Mouse (Mus musculus) macrophage (primary cell): ENCODE results near the gene 1700001P01Rik. TPM values are rescaled to one million over a fixed set of nuclear protein-coding genes. Genes with fewer than 3 reads are reported as not detected.
A peak's percentile ranks its signal among the peaks of the same experiment; 100 is the strongest.

Experiments
- H3K27ac ChIP-seq: fragments of 350-480 bp; formaldehyde crosslinking; 2 replicates; pipeline ENCODE4 v1.9.0; 2021
- H3K36me3 ChIP-seq: fragments of 350-480 bp; formaldehyde crosslinking; 2 replicates; pipeline ENCODE4 v1.9.0; 2021; ENCODE audit errors: inconsistent target
- H3K4me3 ChIP-seq: fragments of 350-480 bp; formaldehyde crosslinking; 2 replicates; pipeline ENCODE4 v1.9.0; 2021; ENCODE audit errors: inconsistent target
- H3K79me2 ChIP-seq: fragments of 350-480 bp; formaldehyde crosslinking; 2 replicates; pipeline ENCODE4 v1.9.0; 2021; ENCODE audit errors: inconsistent target
- WGBS: methylation state at CpG from one replicate; pipeline ENCODE4 v1.1.7; 2026; ENCODE audit warnings: inconsistent platforms; ENCODE audit not compliant: missing documents; 5-methylcytosine and 5-hydroxymethylcytosine counted together
- polyA plus RNA-seq: library from polyadenylated mRNA; stranded (reverse); fragments of 250-400 nt; gene quantifications from 3 replicates; pipeline ENCODE4 v1.2.4, GENCODE M21; 2018; ENCODE audit warnings: inconsistent platforms

The 1700001P01Rik gene
- polyA plus RNA-seq, 1 experiment from 2014 or later: not detected

DNA sequence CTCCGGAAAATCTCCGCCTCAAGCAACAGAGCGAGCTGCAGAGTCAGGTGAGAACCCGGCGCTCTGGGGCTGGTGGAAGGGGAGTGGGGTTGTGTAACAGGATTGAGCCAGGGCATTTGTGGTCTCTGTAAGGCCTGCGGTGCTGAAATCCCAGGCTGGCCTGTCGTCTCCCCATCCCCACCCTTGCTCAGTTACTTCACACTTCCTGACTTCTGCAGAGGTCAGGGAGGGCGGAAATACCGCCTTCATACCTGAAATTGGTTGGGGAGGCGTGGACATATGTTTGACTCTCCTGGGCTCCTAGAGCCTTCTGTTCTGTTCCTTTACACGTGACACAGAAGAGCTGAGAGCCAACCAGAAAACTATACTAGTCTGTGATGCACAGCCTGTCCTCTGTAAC is 40.0 kb upstream of the 1700001P01Rik start:
- WGBS: 45% methylated on average over 11 of the region's 11 CpGs
- H3K36me3 ChIP-seq: peaks cover 55% of the 10 kb centered on the region; the same call in 1 of the 2 replicates
- peaks cover 100% of the 10 kb centered on the region for H3K79me2 ChIP-seq
- H3K27ac ChIP-seq: no peak overlapping the region
- H3K4me3 ChIP-seq: no peak overlapping the region

DNA sequence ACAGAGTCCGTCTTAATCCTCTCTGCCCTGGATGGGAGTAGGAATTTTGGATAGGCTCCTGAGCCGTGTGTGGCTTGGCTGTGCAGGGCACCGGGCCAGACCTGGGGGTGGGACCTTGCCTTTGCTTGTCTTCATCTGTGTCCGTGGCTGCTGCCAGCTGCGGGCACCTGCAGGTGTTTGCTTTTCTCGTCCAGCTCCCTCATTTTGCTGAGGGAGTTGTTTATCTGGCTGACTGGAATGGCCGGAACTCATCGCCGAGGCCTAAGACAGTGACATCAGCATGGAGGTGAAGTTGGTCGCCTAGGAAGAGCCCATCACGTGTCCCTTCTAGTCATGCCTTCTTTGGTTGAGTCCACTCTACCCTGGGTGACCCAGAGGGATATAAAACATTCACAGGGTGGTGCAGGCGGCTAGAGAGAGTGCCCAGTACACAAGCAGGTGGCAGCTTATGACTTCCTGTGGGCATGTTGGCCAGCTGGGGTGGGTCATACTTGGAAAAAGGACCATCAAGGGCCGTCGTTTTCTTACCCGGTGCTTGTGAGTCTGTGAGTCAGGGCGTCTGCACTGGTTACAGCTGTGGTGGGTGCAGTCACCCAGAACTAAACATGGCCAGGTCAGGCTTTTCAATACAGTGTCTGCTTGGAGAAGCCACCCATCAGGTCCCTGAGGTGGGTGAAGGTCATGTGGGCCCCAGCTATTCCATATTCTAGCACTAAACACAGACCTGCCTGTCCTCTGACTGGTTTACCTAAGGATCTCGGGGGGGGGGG is 38.2 kb upstream of the 1700001P01Rik start:
- 93% methylated on average over 17 of the region's 17 CpGs for WGBS
- Histone ChIP-seq H3K27ac (no peak overlapping the region), H3K36me3 (peaks cover 60% of the 10 kb centered on the region; the same call in 1 of the 2 replicates), H3K79me2 (peaks cover 100% of the 10 kb centered on the region), H3K4me3 (no peak overlapping the region)

DNA sequence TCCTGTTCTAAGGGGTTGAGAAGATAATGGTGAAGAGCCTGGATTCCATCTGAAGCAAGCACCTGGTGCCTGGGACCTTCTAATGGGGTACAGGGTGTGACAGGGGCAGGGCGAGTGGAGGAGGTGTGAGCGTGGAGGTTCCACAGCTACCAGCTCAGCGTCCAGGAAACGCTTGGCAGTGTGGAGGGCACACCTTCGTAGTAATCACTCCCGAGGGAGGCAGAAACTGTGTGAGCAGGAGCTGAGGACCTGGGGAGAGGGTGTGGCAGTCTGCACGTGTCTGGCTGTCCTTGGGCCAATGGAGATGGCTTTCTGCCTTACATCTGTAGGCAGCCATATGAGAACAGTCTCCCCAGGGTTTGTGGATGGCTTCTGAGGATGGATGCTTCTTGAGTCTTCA is 37.4 kb upstream of the 1700001P01Rik start:
- peaks cover 68% of the 10 kb centered on the region; the same call in 1 of the 2 replicates for H3K36me3 ChIP-seq

DNA sequence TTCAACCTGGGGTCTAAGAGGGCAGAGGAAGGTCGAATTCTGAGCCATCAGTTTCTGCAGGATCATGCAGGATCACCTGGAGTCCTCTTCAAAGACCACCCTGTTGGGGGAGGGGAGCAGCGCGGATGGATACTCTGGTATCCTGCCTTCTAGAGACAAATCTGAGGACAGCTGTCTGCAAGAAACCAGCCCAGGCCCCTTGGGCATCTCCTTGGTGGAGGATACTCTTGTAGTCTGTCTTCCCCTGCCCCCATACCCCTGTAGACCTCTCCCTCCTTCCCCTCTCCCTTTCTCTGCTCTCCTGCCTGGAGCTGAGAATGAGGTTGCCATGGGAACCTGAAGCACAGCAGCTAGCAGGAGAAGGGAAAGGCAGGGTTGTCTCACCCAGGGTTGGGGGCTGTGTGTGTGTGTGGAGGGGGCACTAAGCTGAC is 36.8 kb upstream of the 1700001P01Rik start:
- Histone ChIP-seq H3K36me3 (peaks cover 70% of the 10 kb centered on the region; the same call in 1 of the 2 replicates), H3K79me2 (peaks cover 100% of the 10 kb centered on the region), H3K27ac (no peak overlapping the region), H3K4me3 (no peak overlapping the region)
- WGBS: 93% methylated on average over 3 of the region's 3 CpGs

More for the DNA sequence above, 37.4 kb upstream of the 1700001P01Rik start:
- H3K79me2 ChIP-seq: peaks cover 100% of the 10 kb centered on the region
- WGBS: 90% methylated on average over 7 of the region's 7 CpGs
- H3K4me3 ChIP-seq: no peak overlapping the region
- H3K27ac ChIP-seq: no peak overlapping the region

DNA sequence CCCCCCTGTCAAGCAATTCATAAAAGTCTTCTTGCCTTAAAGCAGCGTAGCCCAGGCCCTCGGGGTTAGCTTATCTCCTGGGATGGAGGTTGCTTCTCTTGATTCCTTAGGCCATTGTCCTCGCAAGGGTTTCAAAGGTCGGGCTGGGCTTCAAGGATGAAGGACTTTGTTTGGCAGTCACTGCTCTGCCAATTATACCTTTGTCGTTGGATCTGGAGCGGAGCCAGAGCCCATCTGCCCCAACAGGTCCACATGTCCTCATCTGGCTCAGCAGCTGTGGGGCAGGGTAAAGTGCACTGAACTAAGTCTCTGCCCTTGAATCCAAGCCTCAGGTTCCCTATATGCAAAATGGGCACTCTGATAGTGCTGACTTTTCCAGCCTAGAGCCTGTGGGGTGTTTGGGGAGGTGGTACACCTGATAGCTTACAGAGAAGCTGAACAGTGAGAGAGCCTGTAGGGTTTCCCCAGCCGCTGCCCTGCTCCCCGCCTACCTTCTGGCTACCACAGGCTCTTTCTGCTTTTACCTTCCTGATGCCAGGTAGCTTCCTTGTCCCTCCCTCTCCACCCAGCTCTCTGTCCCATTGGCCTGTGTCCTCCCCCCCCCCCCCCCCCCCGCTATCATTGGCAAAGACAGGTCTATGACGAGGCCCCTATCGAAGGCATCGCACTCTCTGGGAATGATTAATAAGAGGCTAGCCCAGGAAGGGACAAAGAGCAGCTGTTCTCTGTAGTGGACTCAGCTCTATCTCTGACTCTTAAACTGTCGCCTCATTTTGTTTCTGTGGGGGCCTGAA is 36.0 kb upstream of the 1700001P01Rik start:
- WGBS: 89% methylated on average over 8 of the region's 13 CpGs
- Histone ChIP-seq H3K36me3 (peaks cover 74% of the 10 kb centered on the region; the same call in 1 of the 2 replicates), H3K27ac (no peak overlapping the region), H3K79me2 (peaks cover 100% of the 10 kb centered on the region), H3K4me3 (no peak overlapping the region)

DNA sequence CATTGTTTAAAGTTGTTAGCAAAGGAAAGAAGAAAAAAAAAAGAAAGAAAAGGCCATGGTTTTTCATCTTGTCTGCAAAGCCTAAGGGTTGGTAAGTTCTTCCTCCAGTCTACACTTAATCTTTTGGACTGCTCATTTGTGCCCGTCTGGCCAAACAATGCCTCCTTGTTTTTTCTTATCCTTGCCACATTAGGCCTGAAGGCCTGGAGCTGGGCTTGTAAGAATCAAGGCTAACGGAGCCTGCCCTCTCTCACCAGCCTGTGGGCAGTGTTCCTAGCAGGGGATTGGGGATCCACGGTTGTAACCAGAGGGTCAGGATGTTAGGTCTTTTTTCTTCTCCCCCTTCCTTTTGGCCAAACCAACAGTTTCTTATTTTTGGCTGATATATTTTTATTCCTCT is 35.3 kb upstream of the 1700001P01Rik start:
- no peak overlapping the region for H3K4me3 ChIP-seq
- peaks cover 76% of the 10 kb centered on the region; the same call in 1 of the 2 replicates for H3K36me3 ChIP-seq
- no peak overlapping the region for H3K27ac ChIP-seq
- WGBS: 93% methylated on average over 2 of the region's 3 CpGs
- peaks cover 100% of the 10 kb centered on the region for H3K79me2 ChIP-seq

DNA sequence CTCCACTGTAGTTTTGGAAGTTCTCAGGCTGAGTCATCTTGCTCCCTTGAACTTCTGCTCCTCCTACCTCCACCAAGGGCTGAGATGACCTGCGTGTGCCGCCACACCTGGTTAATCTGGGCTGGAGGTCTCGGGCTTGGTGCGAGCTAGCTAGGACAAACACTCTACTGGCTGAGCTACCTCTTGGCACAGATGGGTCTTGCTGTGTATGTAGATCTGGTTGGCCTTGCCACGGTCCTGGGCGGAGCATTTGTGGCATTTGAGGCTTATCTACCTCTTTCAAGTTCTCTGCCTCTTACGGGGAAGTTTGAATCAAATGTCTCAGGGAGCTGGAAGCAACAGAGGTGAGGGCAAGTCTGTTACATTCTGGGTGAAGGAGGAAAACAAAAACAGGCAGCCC is 34.6 kb upstream of the 1700001P01Rik start:
- H3K4me3 ChIP-seq: no peak overlapping the region
- H3K36me3 ChIP-seq: peaks cover 72% of the 10 kb centered on the region; the same call in 1 of the 2 replicates
- WGBS: 75% methylated on average over 7 of the region's 7 CpGs
- H3K27ac ChIP-seq: no peak overlapping the region
- H3K79me2 ChIP-seq: peaks cover 100% of the 10 kb centered on the region

DNA sequence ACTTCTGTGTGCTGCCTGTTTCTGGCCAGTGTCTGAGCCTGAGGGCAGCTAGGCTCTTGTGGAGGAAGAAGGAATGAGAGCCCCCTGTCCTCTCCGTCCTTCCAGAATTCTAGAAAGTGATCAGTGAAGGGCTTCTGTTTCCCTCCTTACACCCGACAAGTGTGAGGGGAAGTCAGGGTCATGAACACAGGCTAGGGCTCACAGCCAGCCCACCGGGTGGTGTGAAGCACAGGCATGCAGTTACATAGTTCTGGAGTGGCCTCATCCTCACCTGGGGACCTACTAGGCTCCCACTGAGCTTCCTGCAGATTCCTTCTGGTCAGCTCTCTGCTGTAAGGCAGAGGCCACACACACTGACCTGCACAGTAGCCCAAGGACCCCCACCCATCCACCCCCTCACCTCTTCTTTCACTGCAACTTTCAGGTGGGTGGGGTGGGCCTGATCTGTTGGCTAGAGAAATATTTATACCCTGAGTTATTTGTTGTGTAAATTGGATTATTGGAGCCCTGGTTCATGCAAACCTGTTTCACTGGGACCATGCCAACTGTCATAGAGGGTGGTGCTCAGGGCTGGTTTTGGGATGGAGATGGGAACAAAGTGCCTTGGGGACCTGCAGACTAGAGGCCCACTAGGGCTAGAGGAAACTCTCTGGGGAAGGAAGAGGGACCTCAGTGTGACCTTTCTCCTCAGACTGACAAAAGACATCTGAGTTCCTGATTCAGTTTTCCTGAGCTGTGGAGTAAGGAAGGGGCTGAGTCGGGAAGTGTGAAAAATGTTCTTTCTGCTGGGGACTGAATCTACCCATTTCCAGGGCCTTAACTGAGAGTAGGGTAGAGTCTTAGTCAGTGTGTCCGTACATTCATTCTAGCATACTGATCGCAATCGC is 33.8 kb upstream of the 1700001P01Rik start:
- H3K36me3 ChIP-seq: peaks cover 63% of the 10 kb centered on the region; the same call in 1 of the 2 replicates

DNA sequence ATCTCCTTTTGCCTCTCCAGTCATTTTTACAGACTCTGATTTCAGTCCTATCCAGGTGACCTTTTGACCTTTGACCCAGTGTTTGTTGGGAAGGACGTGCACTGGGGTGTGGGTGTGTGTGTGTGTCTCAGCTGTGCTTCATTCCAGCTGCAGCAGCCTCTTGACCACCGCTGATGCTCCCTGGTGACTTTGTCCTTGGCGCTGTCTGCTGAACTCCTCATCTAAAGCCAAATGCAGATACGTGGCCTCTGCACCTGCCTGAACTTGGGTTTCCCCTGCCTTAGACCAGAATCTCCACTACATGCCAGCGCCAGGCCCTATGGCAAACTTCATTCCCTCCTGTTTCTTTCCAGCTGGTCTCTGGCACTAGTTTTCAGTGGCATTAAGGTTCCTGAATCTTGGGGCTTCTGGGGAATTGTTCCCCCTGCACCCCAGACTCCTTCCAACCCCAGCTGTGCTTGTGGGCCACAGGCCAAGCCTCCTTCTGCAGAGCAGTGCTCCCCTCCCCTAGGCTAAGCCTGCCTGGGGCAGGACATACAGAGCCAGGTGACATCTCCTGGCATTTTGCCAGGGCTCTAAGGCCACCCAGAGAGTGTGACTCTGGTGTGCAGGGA is 33.0 kb upstream of the 1700001P01Rik start:
- WGBS: 99% methylated on average over 4 of the region's 5 CpGs
- peaks cover 57% of the 10 kb centered on the region; the same call in 1 of the 2 replicates for H3K36me3 ChIP-seq
- H3K27ac ChIP-seq: no peak overlapping the region
- no peak overlapping the region for H3K4me3 ChIP-seq
- H3K79me2 ChIP-seq: peaks cover 100% of the 10 kb centered on the region

More for the DNA sequence above, 33.8 kb upstream of the 1700001P01Rik start:
- WGBS: 77% methylated on average over 7 of the region's 7 CpGs
- Histone ChIP-seq H3K79me2 (peaks cover 100% of the 10 kb centered on the region), H3K27ac (peak overlapping the region; percentile 10; the same call in 1 of the 2 replicates), H3K4me3 (no peak overlapping the region)

DNA sequence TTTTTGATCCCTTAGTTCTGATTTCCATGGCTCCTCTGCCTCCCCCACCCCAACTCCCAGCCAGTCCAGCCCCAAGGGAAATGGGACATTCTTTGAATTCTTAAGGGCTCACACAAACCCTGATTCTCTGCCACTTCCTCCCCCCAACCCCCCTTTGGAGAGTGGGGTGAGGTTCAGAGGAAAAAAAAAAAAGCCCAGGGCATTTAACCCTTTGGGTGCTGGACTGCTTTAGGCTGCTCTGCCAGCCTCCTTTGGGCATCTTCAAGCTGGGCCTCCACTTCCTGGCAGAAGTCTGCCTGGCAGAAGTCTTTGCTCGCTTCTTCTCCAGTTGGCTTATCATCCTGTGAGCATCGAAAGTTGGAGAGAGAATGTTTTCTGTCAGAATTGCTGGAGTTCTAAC is 32.4 kb upstream of the 1700001P01Rik start:
- Histone ChIP-seq H3K36me3 (peaks cover 51% of the 10 kb centered on the region; the same call in 1 of the 2 replicates), H3K27ac (no peak overlapping the region)
- 90% methylated on average over 2 of the region's 2 CpGs for WGBS

DNA sequence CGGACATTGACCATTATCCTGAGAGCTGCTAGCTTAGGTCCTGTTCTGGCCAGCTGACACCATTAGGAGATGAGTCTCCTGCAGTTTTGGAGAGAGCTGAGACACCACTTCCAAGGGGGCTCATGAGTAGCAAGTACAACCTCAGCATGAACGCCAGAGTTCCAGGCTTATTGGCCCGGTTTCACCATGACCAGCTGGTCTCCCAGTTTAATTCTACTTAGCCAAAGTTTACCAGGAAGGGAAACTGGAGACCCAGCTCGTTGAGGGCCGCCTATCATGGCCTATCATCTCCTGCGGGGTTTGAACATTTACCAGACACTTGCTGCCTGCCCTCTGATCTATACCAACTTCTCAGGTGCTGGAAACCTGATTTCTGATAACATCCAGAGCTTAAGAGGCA is 31.9 kb upstream of the 1700001P01Rik start:
- no peak overlapping the region for H3K4me3 ChIP-seq
- H3K36me3 ChIP-seq: peaks cover 46% of the 10 kb centered on the region; the same call in 1 of the 2 replicates
- H3K79me2 ChIP-seq: peaks cover 100% of the 10 kb centered on the region
- no peak overlapping the region for H3K27ac ChIP-seq
- 56% methylated on average over 6 of the region's 6 CpGs for WGBS

More for the DNA sequence above, 32.4 kb upstream of the 1700001P01Rik start:
- Histone ChIP-seq H3K4me3 (no peak overlapping the region), H3K79me2 (peaks cover 100% of the 10 kb centered on the region)

DNA sequence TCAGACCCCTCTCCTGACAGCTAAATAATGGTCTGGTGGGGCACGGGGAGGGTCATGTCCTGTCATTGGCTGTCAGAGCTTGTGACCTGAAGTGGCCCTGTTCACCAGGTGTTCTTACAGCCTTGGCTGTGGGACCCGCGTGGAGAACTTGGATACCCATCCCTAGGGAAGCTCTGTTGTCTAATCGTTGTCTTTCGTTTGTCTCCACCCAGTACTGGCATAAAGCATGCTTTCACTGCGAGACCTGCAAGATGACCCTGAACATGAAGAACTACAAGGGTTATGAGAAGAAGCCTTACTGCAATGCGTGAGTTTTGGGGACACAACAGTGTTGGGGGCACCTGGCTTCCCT is 30.9 kb upstream of the 1700001P01Rik start:
- Histone ChIP-seq H3K27ac (no peak overlapping the region), H3K36me3 (peaks cover 38% of the 10 kb centered on the region; the same call in 1 of the 2 replicates), H3K4me3 (no peak overlapping the region), H3K79me2 (peaks cover 100% of the 10 kb centered on the region)
- 93% methylated on average over 7 of the region's 7 CpGs for WGBS

DNA sequence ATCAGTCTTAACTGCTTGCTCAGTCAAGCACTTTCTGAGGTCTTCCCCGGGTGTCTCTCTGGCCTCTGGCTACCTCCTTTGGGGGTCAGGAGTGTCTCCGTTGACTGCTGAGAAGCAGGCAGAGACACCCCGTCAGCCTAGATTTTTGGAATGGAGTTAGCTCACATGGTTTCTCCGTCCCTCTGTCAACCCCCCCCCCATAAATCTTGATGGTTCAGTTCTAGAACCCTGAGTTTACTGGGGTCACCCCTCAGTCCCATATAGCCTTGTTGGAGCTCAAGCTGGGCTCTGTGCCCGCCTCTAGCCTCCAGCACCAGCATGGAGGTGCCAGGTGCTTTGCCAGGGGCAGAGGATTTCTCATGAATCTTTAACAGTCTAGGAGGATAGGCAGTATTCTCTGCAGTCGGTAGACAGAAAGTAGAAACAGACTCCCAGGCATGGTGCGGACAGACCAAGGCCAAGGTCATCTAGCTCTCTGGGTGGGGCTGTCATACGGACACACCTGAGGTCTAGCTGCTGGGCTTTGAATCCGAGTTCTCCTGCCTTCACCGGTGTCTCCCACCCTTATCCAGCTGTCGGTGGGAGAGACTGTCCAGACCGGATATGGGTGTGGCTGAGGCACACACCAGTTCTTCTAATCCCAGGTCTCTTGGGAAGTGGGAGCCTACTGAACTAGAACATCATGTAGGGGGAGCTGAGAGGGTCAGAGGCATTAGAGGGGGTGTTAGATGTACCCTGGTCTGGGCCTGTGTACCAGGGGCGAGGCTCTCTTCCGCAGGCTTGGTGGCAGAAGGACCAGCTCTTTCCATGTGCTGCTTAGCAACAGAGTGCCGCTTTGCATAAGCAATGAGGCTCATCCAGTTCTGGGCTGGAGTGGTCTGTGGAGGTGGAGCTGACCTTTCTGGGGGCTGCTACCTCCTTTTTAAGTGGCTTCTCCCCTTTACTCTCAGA is 30.2 kb upstream of the 1700001P01Rik start:
- Histone ChIP-seq H3K79me2 (peaks cover 100% of the 10 kb centered on the region), H3K27ac (no peak overlapping the region), H3K4me3 (no peak overlapping the region), H3K36me3 (peaks cover 31% of the 10 kb centered on the region; the same call in 1 of the 2 replicates)
- 92% methylated on average over 15 of the region's 15 CpGs for WGBS
